Mouse (Mus musculus) cerebellum, postnatal 14 days (tissue): ENCODE data around the gene Tpgs1.

Source experiments
- DNase-seq, 2 experiments: peaks; one replicate each; pipeline ENCODE4 v3.0.0; 2021; ENCODE audit warnings: mixed read lengths in 2 of 2

Tpgs1 gene

DNA sequence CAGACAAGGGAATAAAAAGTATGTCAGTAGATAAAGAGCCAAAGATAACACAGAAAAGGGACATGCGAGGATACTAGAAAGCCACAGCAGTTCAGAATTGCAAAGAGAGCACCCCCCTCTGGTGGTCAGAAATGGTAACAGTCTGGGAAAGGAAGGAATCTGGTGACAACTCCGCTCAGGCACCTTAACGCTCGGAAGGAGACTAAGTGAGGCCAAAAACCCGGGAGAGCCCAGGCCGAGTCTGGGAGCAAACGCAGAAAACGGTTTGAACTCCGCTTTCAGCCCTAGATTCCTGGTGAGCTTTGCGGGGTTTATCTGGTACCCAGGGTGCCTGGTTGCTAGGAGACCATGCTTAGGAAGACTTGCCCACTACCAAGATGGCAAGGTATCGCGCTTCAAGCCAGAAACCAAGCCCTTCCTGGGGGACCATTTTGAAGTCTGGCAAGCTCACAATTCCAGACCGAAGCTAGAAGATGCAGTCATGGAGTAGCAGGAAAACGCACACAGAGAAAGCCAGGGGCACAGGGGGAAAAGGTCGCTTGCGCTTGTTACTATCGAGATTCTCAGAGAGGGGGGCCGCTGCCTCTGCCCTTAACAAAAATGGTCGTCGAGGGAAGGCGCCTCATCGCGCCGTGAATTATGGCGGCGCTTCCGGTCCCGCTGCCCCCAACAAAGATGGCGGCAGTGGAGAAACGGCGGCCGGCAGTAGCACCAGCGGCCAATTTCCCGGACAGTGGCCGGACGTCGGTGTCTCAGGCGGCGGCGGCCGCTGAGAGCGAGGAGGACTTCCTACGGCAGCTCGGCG is at the start of gene Tpgs1:
Tpgs1 (plus strand) TSS at position 599 of the 805 bp plus-strand sequence.
- peak; percentile 96 for DNase-seq

GRCm38 (mm10) chr10:79623950-79624349 is 45.2 kb upstream of the Tpgs1 start:
- DNase-seq = peak; percentile 50 to 57

GRCm38 (mm10) chr10:79625398-79625797 is 43.8 kb upstream of the Tpgs1 start:
- DNase-seq = peak; percentile 59 to 69

DNA sequence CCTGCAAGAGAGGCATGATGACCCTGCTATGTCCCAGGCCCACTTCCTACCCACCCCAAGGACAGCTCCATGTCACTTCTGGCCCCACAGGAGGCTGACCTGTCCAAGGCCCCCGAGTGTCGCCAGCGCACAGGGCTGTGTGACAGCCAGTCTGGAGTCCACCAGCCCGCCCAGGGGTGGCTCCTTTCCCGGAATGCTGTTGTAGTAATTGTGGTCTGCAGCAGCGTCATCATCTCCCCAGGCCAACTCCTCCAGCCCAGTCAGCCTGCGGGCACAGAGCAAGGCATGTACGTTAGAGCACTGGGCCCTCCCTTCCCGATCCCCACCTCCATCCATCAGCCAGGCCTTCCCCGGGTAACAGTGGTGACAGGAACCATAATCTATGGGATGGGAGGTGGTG is 43.0 kb upstream of the Tpgs1 start:
- DNase-seq = peak in 1 of 2 experiments; percentile 37

GRCm38 (mm10) chr10:79628377-79628776 is 40.8 kb upstream of the Tpgs1 start:
- peak; percentile 47 to 62 for DNase-seq

- DNase-seq = peak; percentile 71 to 81
Observed at GRCm38 (mm10) chr10:79631432-79631831, 37.7 kb upstream of the Tpgs1 start.

DNA sequence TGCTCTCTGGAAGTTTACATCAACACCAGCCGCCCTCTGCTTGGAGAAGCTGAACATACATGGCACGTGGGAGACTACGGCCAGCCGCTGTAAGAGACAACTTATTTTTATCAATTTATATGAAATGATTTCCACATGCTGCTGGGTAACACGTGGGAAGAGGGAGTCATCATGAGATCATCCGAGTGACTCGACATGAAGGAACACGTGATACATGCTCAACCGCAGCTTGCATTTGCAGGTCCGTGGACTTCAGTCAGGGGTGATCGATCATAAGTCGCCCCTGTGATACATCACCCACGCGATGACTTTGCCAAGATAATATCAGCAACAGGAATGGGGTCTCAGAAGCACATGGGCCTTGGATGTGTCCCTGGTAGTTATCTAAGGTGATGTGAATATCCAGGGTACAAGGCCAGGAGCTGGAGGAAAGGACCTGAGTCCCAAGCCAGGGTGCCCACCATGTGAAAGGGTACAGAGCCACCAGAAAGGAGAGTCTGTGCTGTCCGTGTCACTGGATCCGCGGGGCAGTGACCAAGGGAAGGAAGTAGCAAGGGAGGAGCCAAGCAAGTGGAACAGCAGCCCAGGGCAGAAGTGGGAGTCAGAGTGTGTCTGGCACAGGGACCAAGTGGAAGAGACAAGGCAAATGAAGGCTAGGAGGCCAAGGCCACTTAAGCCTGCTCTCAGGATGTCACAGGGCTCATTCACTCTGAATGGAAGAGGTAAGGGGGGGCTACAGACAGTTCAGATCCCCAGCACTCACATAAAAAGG is 36.0 kb upstream of the Tpgs1 start:
- DNase-seq = peak; percentile 7 to 14

DNA sequence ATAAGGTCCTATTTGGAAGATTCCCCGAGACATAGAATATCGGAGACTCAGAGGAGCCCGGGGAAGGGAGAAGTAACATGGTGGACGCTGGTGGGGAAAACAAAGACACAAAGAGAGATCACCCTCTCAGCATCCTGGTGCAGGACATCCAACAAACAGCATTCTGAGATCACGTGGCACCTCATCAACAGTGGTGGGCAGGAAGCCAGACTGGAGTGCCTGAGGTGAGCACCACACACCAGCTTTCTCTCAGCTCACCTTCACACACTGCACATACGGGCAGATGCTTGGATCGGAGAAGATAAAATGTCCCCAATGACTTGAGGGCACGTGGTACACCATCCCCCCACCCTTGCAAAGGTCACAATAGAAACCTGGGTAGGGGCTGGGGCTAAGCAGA is 32.9 kb upstream of the Tpgs1 start:
- peak; percentile 55 to 66 for DNase-seq

DNA sequence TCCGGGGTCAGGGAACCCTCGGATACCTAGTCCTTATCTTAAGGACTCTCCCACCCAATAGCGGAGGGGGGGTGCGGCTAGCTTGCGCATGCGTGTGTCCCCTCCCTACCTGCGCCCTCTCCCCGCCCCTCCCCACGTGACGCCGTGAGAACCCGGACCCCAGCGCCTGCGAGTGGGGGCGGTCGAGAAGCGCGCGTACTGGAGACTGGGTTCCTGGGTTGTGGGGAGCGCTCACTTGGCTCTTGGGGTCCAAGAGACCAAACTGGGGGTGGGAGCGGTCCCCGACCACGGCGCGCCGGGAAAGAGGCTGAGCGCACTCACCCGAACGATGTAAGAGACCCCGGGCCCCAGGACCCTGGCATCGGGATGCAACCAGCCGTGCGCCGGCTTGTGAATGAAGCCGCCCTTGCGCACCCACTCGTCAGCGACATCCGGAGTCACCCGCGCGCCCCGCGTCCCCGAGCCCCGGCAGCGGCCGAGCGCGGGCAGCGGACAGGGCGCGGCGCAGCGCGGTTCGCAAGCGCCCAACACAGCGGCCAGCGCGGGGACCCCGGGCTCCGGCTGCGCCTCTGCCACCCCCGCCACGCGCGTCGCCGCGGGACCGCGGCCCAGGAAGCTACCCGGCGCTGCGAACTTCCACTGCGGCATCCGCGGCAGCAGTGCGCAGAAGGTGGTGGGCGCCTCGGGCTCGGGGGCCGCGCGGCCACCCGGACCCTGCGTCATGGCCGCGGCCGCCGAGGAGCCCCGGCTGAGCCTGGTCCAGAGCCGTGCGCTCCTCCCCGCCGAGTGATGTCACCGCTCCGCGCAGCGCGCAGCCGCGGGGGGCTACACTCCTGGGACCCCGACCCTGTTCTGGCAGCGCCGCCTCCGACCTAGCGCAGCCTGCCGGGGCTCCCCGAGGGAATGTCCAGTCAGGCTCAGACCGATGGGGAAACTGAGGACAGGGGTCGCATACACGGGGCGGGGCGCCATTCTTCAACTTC is 31.8 kb upstream of the Tpgs1 start, which contains the start of gene Shc2:
Shc2 (minus strand) TSS at position 791 of the 983 bp plus-strand sequence.
- DNase-seq = peak; percentile 94

GRCm38 (mm10) chr10:79638486-79639204 is 30.5 kb upstream of the Tpgs1 start:
- DNase-seq = peak; percentile 78 to 82

DNA sequence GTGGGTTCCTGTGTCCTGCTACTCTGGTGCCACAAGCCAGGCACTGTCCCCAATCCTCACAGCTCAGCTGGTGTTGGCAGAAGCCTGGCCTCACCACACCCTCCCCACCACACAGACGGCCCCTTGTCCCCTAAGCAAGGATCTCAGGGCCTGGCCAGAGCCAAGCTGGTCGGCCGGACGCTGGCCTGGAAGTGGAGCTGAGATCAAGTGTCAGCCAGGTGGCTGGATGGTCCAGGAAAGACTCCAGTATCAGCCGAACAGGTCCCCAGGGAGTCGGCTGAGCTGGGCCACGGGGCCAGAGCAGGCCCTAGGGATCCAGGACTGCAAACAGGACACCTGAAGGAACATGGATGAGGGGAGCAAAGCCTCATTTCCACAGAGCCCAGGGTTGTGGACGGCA is 23.5 kb upstream of the Tpgs1 start, which contains the start of gene Odf3l2:
Odf3l2 (minus strand) TSS at position 28 of the 400 bp plus-strand sequence.
- no peak for DNase-seq

GRCm38 (mm10) chr10:79649070-79649751 is 20.0 kb upstream of the Tpgs1 start:
- DNase-seq = peak; percentile 94 to 96

DNA sequence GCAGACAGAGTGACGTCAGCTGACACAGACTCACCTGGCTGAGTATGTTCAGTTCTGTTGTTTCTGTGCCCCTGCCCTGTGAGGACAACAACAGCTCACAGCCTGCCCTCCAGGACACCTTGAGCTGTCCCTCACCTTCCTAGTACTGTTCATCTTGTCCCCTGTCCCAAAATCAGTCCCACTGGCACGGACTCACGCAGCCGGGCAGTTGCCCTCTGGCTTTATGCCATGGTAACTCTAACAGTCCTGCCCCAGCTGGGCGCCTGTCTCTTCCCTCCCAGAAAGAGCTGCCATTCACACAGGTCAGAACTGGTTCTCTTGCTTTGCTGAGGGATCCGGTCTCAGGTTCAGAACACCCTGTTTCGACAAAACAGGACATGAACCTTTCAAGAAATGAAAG is 16.4 kb upstream of the Tpgs1 start:
- no peak for DNase-seq

DNA sequence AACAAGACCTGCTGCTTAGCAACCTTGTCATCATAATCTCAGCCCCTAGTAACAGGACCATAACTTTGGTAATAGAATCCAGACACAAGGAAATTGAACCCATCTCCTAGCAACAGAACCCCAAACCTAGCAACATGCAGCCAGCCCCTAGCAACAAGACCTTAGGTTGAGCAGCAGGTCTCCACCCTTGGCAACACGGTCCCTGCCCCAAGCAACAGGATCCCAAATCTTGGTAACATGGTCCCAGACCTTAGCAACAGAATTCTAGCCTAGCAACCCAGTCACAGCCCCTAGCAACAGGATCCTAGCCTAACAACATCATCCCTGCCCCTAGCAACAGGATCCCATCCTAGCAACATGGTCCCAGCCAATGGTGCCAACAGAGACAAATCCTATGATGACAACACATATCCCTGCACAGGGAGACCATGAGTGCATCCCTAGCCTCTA is 14.2 kb upstream of the Tpgs1 start:
- DNase-seq = no peak

DNA sequence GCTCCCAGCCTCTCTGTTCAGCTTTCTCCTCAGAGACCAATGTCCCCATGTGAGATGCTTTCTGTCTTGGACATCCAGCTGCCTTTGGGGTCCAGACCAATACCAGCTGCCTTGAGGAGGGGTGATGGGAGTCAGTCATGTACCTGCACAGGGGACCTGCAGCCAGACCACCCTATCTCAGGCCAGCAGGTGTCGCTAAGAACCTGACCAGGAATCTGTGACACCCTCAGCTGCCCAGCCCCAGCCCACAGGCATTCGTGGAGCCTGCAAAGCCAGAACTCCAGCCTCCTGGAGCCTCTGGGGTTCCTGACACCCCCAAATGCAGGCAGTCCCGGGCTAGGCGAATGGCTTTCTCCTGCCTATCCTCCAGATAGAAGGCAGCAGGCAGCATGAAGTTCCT is 10.3 kb upstream of the Tpgs1 start:
- DNase-seq = no peak

DNA sequence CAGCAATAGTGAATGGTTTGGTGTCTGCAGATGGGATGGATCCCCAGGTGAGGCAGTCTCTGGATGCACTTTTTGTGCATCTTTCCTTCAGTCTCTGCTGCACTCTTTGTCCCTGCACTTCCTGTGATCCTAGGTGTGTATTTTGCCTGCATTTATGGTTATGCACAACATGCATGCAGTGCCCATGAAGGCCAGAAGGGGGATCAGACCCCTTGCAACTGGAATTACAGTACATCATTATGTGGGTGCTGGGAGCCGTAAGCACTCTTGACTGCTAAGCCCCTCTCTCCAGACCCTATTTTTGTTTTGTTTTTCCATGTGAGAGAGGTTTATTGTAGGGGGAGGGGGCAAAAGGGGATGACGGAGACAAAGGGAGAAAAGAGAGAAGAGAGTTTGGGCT is 8.9 kb upstream of the Tpgs1 start:
- peak in 1 of 2 experiments; percentile 57 for DNase-seq

- no peak for DNase-seq
Observed at GRCm38 (mm10) chr10:79661861-79662260, 7.3 kb upstream of the Tpgs1 start.

- peak; percentile 84 to 93 for DNase-seq
Observed at GRCm38 (mm10) chr10:79664131-79664665, 5.0 kb upstream of the Tpgs1 start, which contains the start of gene Madcam1. Gene Madcam1 (plus strand): TSS chr10:79664559.

DNA sequence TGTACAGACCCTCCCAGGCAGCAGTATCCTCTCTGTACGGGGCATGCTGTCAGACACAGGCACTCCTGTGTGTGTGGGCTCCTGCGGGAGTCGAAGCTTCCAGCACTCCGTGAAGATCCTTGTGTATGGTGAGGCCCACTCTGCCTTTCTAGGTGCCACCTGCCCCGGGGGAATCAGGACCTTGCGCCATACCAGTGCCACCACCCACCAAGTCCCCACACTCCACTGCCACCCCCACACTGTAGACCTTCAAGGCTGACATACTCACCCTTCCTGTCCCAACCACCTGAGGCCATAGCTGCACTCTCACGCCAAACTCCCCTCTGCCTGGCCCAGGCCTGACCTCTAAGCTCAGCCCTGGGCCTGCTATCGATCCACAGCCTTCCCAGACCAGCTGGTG is 4.1 kb upstream of the Tpgs1 start:
- DNase-seq = no peak

DNA sequence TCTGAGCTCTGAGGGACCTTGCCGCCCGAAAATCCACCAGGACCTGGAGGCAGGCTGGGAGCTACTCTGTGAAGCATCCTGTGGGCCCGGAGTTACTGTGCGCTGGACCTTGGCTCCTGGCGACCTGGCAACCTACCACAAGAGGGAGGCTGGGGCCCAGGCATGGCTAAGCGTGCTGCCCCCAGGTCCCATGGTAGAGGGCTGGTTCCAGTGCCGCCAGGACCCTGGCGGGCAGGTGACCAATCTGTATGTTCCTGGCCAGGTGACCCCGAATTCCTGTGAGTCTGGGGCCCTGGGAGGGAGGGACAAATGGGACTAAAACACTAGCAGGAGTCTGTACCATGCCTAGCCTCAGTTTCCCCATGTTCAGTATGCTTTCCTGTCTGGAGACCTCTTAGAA is 2.7 kb upstream of the Tpgs1 start:
- no peak for DNase-seq

- DNase-seq = no peak
Observed at GRCm38 (mm10) chr10:79668076-79668475, 1.1 kb upstream of the Tpgs1 start.
